Mouse (Mus musculus): ENCODE measurements at regions not wholly inside any gene's neighbourhood (a gene's known extent, or its start where the extent isn't known, plus 50 kb on each side); places are given as distances from the start of the nearest gene placed in this dataset.

DNA sequence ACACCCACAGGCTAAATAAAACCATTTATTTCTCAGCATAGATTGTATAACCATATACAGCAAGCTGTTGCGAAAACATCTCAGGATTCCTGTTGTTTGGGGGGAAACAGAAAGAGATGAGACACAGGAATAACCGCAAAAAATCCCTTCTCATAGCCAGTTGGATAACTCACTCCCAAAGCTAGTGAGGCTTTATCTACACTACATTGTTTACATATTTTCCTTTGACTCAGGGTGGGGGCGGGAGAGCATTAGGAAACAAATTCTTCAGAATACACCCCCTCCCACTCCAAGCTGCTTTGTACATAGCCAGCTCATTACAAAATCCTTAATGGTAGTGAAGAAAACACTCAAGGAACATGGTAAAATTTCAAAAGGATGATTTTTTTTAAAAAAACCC, 170.1 kb upstream of the Adamts9 start:
- DNase-seq, result no peak

DNA sequence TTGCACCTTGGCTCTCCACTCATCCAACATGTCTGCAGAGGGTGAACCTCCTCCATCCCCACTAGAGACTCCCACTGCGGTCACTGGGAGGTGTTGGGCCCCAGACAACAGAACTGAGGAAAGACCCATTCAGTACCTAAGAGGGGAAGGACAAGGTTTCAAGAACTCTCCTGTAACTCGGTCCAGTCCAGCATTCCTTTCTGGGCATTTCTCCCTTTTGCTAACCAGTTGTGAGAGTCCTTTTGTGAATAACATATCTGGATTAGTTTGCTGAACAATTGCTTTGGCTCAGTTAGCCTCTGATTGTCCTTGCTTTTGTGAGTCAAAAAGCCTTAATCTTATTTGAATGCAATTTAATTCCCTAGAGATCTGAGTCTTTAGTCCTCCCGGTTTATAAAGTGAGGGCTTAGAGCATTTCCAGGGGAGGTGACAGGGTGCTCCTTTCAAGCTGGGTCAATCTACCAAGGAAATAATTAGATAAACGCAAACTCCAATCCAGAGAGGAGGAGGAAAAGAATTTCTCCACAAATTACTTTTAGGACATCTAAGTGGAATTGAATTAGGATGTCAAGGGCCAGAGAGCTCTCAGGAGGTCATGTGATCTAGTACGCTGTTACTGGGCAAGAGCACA, 151.6 kb upstream of the Adamts9 start:
- DNase-seq, result no peak

- DNase-seq, result no peak
These were observed 150.5 kb upstream of the Adamts9 start for GRCm38 (mm10) chr6:93093770-93094169.

DNA sequence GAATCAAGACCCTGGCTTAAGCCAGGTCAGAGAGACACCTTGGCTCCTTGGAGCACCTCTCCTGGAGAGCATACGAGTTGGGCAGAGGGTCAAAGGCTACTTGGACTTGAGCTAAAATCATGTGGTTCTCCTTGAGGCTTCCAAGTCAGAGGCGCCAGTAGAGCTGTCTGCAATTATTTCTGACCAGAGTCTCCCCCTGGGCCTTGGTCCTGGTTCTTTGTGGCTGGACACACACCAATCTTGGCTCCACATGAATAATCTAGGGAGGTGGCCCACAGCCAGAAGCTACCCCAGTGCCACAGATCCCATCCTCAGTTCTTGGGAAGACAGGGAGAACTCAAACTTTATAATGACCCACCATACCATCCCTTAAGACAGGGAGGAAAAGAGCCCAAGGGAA, 144.0 kb upstream of the Adamts9 start:
- DNase-seq, result peak; percentile 71 to 88

DNA sequence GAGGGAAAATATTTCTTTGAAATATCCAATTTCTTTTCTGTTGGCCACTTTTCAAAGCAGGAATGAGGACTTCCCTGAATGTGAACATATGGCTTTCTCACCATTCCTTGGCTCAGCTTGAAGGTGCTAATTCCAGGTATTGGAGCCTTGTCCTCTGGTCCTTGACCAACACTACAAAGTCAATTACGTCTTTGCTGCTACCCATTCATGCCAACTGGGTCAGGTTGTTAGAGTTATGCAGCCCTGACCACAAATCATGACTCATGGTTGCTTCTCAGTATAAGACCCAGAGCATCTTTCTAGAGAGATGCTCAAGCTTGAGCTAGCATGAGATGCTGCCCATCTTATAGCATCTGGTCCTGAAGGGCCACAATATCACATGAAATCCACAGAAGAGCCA, 141.0 kb upstream of the Adamts9 start:
- no peak for DNase-seq

- no peak for DNase-seq
These were observed 140.4 kb upstream of the Adamts9 start for GRCm38 (mm10) chr6:93083716-93084115.

- no peak for DNase-seq
These were observed 138.9 kb upstream of the Adamts9 start for GRCm38 (mm10) chr6:93082205-93082604.

DNA sequence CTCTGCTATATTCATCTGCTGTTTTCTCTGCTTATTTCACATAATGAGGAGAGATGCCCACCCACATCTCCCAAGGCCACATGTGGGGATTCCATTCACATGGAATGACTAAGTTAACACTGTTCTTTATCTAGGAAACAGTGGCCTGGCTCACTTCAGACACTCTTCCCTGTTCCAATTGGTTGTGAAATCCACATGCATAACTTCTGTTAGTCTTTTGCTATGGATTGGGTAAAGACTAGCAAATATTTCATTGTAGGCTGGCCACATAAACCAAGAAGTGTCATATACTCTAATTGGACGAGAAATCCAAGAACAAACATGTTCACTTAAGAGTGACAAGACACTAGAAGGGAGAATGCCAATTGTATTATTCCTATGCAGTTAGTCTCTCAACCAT, 133.4 kb upstream of the Adamts9 start:
- no peak for DNase-seq

DNA sequence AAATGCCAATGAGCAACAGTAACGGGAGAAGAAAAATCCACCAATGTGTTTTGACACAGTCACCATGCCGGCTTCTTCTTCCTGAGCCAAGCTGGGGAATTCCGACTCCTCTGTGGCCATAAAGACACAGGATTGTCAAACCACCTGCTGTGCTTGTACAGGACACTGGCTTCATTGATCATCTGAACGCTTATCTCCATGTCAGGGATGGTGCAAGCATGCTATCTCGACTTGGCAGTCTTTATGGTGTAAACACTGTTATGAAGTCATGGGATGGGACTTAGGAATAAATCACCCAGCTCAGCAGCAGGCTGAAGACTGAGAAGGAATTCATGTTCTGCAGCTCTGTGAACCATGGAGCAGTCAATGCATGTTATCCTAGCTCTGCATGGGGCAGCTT, 132.6 kb upstream of the Adamts9 start:
- no peak for DNase-seq

DNA sequence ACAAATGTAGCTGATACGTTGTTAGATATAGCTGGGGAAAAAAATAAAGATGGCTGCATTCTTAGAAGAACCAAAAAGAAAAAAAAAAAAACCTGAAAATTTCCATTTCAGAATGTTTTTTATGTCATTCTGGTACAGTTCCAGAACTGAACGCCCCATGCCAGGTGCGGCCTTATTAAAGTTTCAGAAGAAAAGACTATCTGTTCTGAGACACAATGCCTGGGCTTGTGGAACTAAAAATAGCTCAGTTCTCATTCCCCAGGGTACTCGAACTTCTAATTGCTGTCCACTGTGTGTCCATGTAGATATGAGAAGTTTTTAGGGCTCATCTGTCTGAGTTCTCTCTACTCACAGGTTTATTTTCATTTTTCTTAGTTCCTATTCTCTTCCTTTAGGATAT, 131.7 kb upstream of the Adamts9 start:
- DNase-seq, result no peak

DNA sequence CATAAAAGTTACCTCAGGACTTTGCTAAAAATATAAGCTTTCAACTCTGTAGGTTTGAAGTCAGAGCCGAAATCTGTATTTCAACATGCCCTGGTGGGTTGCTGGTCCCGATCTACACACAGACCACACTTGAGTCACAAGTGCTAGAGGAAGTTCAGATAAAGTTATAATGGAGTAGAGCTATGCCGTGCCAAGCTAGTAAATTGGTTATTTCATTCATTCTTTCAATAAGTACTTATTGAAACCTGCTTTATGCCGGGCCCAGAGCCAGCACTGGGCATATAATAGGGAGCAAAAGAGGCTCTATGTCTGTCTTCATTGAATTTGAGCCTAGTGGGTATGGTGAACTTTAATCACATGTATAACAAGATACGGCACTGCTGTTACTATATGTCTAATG, 127.6 kb upstream of the Adamts9 start:
- DNase-seq, result no peak

GRCm38 (mm10) chr6:93067808-93068207, 124.5 kb upstream of the Adamts9 start:
- no peak for DNase-seq

GRCm38 (mm10) chr6:93066553-93067376, 123.5 kb upstream of the Adamts9 start:
- DNase-seq, result peak; percentile 4 to 47

- DNase-seq, result peak; percentile 67 to 88
These were observed 122.7 kb upstream of the Adamts9 start for GRCm38 (mm10) chr6:93065917-93066552.

DNA sequence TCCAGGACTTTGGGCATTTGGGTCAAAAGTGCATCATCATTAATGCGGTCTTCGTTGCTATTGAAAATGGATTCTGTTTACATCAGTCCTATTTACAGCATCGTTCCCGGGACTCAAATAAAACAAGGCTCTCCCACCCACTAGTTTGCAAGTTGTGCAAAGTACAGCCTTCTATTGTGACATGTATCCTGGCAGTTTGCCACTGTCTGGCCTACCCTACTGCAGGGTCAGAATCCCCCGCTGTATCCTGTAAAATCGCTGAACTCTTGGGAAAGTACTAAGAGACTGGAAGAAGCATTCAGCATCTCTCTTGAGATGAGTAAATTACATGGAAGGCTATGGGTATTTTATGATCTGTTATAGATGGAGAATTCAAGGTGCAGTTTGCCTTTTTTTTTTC, 122.1 kb upstream of the Adamts9 start:
- peak; percentile 56 to 58 for DNase-seq

DNA sequence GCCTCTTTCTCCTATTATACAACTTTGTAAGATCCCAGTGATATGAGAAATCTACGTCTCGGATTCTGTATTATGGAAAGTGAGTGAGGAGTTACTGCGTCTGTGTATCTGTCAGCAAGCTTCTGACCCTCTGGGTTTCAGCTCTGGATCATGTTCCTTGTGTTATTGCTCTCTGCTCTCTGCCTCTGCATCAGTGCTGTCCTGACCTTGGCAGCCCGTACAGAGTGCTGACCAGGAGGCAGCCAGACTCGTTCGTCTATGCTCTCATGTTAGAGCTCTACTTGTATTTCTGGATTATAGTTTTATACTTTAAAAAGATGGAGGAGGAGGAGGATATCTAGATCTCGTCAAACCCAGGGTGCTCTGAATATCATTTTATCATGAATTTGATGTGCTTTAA, 121.1 kb upstream of the Adamts9 start:
- no peak for DNase-seq

GRCm38 (mm10) chr6:93061741-93062140, 118.4 kb upstream of the Adamts9 start:
- no peak for DNase-seq

GRCm38 (mm10) chr6:93045524-93045923, 102.2 kb upstream of the Adamts9 start:
- DNase-seq, result no peak

GRCm38 (mm10) chr6:93041041-93041440, 97.7 kb upstream of the Adamts9 start:
- DNase-seq, result no peak

- no peak for DNase-seq
These were observed 88.6 kb upstream of the Adamts9 start for GRCm38 (mm10) chr6:93031812-93032330.

DNA sequence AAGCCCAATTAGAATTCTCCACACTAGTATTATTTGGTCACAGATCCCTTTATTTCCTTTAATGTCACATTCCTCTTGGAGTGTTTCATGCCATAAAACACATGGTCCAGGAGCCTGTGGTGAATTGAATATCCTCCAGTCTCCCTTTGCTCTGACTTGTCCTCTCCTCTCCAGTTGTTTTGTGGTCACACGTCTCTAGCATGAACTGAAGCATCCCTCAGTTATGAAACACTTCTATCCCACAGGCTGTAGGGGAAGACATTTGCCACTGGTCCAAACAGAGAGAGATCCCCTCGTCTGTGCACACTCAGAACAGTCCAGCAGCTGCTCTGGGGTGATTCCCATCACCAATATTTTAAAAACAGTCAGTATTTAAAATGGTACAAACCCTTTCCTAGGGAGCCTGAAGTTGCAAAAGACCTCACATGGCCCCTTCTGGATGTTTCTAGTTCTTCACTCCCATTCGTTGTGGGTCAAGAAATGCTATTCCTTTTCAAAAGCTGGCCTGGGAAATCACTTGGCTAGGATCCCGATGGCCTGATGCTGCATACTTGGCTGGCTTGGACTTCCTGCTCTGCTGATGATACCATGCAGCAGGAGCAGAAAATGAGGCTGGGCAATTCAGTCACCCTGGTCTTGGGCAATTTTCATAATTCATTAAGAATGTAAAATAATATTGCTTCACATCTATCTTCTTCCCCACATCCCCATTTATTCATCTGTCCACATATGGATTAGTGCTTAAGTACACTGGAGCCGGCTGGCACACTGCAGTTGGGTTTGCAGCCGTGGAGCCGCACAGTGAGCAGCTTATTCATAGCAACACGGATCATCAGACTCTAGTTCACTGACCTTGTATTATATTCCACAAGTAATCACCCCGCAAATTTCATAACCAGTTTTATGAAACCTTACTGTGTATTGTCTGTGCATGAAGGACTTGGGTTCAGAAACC, 83.1 kb upstream of the Adamts9 start:
- DNase-seq, result peak; percentile 64 to 75

DNA sequence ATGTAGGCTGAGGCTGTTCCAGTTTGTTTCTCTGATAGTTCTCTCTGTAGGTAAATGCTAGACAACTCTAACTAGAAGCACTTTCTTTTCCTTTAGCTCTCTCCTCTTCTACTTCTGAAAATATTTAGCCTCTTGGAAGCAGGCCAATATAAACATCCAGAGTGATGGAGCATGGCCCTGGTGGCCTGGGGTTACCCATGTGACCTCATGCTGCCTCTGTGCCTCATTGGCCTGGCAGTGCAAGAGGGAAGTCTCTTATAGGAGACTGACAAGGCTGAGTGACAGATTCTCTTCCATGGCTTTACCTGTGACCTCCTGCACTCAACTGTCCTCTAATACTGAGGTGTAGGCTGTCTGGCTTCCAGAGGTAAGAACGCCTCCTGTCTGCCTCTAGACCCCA, 71.2 kb upstream of the Adamts9 start:
- DNase-seq, result peak; percentile 29 to 49

DNA sequence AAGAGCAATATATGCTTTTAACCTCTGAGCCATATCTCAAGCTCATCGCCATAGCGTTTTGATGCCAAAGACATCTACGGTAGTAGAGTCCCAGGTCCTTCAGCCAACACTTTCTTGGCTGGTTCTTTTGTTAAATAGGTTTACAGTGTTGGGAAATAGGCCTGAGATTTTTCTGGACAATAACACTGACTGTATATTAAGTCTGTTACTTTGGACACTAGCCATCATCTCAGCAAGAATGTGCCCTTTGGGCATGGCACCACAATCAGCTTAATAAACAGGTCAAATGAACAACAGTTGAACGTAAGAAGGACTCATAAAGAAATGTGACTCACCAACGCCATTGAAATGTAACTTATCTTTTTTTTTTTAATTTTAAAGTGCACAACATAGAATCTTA, 68.6 kb upstream of the Adamts9 start:
- no peak for DNase-seq
